Mouse (Mus musculus): Measurements from ENCODE around the gene Tspan5.

- TF ChIP-seq CTCF (IDR thresholded peaks at IDR 0.05; ENCODE audit: low read depth) (no peak), EP300 (IDR thresholded peaks at IDR 0.05; ENCODE audit: low read depth) (no peak)
Measured at GRCm38 (mm10) chr3:138747035-138747434, 5.0 kb downstream of the Tspan5 start.
